Mouse (Mus musculus) erythroblast, embryonic 14.5 days (primary cell): ENCODE results near the gene Izumo1.

Experiments used
- GATA1 ChIP-seq: IDR thresholded peaks from 2 replicates; pipeline ENCODE4 v1.6.1; 2012; ENCODE audit warnings: low read length, inconsistent platforms, mixed read lengths
- TAL1 ChIP-seq: IDR thresholded peaks from 3 replicates; pipeline ENCODE4 v1.6.1; 2012; ENCODE audit warnings: low read length, inconsistent platforms, mixed read lengths

DNA sequence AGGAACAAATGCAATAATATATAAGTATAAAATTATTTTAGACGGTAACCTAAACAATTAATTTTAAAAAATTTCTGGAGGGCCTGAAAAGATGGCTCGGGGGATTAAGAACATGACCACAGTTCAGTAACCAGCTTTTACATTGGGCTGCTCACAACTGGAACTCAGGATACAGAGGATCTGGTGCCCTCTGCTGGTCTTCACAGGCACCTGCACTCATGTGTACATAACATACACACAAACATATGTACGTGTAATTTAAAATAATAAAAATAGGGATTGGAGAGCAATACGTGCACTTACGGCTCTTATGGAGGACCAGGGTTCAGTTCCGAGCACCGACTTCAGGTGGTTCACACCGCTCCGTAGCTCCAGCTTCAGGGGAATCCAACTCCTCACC lies 47.3 kb downstream of the Izumo1 start:
- no peak for TF ChIP-seq TAL1
- TF ChIP-seq GATA1: no peak
